Mouse (Mus musculus) heart, embryonic 16.5 days (tissue): ENCODE results near the gene Wwtr1. TPM values are rescaled to one million over a fixed set of nuclear protein-coding genes. Genes with fewer than 3 reads are reported as not detected.

Experiments used
- ATAC-seq: fragments of 200-750 bp; cut with Nextera tagmentation; replicated peaks from 2 replicates; pipeline ENCODE4 v1.8.0; 2017; ENCODE audit warnings: moderate number of reproducible peaks; ENCODE audit not compliant: insufficient read depth, low FRiP score; ENCODE audit errors: extremely low read depth
- H3K27ac ChIP-seq: fragments of 300-500 bp; sonication (generic); 2 replicates; pipeline ENCODE4 v1.5.1; 2014; ENCODE audit warnings: mild to moderate bottlenecking, low read length, control low read depth, moderate library complexity
- H3K27me3 ChIP-seq: fragments of 300-500 bp; sonication (generic); 2 replicates; pipeline ENCODE4 v1.6.1; 2014; ENCODE audit warnings: low read length, mixed read lengths; ENCODE audit not compliant: control insufficient read depth, insufficient read depth
- H3K36me3 ChIP-seq: fragments of 300-500 bp; sonication (generic); 2 replicates; pipeline ENCODE4 v1.6.1; 2014; ENCODE audit not compliant: control insufficient read depth, insufficient read depth
- H3K4me1 ChIP-seq: fragments of 300-500 bp; sonication (generic); 2 replicates; pipeline ENCODE4 v1.6.1; 2014; ENCODE audit warnings: low read length, mixed read lengths; ENCODE audit not compliant: control insufficient read depth, insufficient read depth
- H3K4me2 ChIP-seq: fragments of 300-500 bp; sonication (generic); 2 replicates; pipeline ENCODE4 v1.6.1; 2014; ENCODE audit warnings: low read depth, mild to moderate bottlenecking, control low read depth, low read length
- H3K4me3 ChIP-seq: fragments of 300-500 bp; sonication (generic); 2 replicates; pipeline ENCODE4 v1.5.1; 2014; ENCODE audit warnings: mild to moderate bottlenecking, control low read depth, low read length
- H3K9ac ChIP-seq: fragments of 300-500 bp; sonication (generic); 2 replicates; pipeline ENCODE4 v1.6.1; 2014; ENCODE audit warnings: low read length, control low read depth
- H3K9me3 ChIP-seq: fragments of 300-500 bp; sonication (generic); replicated peaks from 2 replicates; pipeline ENCODE4 v1.6.1; 2016; ENCODE audit warnings: low read length; ENCODE audit not compliant: control insufficient read depth
- WGBS: fragments of 180-500 bp; shearing (Covaris S2); extraction: QIAGEN DNeasy Blood & Tissue Kit; methylation state at CpG from one replicate; pipeline ENCODE4 v1.1.7; 2014; 5-methylcytosine and 5-hydroxymethylcytosine counted together
- polyA plus RNA-seq: library from polyadenylated mRNA; unstranded; fragments of >200 nt; fragmentation: Nextera tagmentation; extraction: Ambion mirVana; gene quantifications from 2 replicates; pipeline ENCODE4 v1.2.1, GENCODE M21; 2015

Wwtr1 gene
- polyA plus RNA-seq, 1 experiment from 2014 or later, result 17.7 TPM

DNA sequence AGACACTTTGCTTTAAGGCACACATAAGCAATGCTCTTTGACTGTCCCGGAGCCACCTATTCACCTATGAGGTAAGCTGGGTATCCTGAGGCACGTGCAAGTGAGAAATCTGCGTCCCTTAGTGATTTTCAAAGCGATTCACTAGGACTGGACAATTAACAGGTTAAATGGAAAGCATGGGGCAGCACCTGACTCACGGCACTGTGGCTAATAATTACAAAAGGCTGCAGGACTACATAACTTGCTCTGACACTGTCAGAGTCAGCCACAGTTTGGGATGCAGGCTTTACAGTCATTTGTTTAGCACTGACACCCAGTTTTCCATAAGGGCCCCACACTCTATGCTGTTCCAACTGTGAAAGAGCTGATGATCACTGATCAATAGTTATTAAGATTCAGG lies 9.1 kb downstream of the Wwtr1 start:
- no peak overlapping the region for H3K9ac ChIP-seq
- no peak overlapping the region for H3K4me2 ChIP-seq
- peaks cover 15% of the 10 kb centered on the region for H3K36me3 ChIP-seq
- H3K27ac ChIP-seq, result no peak overlapping the region
- WGBS, result 82% methylated on average over 5 of the region's 5 CpGs
- H3K4me1 ChIP-seq, result peaks cover 18% of the 10 kb centered on the region
- H3K27me3 ChIP-seq, result no peaks in the 10 kb centered on the region
- H3K4me3 ChIP-seq, result no peak overlapping the region
- ATAC-seq, result no peak
- H3K9me3 ChIP-seq, result no peaks in the 10 kb centered on the region; the same call in 1 of the 2 replicates

DNA sequence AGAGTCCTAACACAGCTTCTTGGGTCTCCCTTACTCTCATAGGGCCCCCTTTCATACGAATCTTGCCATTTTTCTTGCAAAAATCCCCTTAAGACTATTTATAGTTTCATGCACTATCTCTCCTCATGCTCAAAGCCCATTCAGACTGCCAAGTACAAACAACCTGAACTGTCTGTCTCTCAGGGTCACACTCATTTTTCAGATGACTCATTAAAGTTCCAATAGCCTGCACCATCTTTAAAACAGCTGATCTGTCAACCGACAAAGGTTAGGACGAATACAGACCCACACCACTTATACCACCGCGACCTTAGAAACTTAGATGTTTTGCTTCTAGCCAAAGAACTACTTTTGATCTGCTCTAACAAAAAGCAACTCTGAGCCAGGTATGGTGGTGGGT lies 12.1 kb downstream of the Wwtr1 start:
- WGBS, result 44% methylated on average over 5 of the region's 5 CpGs
- Histone ChIP-seq H3K9ac (no peak overlapping the region), H3K9me3 (no peaks in the 10 kb centered on the region), H3K27ac (no peak overlapping the region), H3K4me3 (no peak overlapping the region), H3K4me1 (peaks cover 18% of the 10 kb centered on the region), H3K36me3 (peaks cover 12% of the 10 kb centered on the region; the same call in 1 of the 2 replicates), H3K4me2 (no peak overlapping the region), H3K27me3 (no peaks in the 10 kb centered on the region)
- ATAC-seq, result no peak

DNA sequence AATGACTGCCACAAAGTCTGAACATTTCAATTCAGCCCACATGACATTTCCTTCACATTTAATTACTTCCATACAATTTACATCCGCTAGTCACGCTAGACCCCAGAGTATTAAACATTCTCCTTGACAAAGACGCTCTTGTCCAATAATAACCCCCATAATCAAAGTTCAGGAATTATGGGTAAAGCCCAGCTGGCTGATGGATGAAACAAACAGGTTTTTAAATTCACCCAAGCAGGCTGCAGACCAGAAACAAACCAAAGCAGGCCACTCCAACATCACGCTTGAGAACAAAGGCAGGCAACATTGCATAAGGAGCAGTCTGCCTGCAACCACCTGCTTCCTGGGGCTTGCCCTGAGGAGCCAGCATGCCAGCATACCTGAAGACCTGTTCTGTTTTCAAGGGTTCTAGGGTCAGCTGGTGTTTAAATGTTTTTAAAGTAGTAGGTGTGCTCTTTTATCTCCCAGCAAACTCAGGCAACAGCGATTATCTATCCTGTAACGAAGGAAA lies 12.7 kb downstream of the Wwtr1 start:
- Histone ChIP-seq H3K4me2 (no peak overlapping the region), H3K9me3 (no peaks in the 10 kb centered on the region), H3K4me3 (no peak overlapping the region), H3K4me1 (peaks cover 18% of the 10 kb centered on the region), H3K27me3 (no peaks in the 10 kb centered on the region), H3K27ac (0 out of 2 replicates have a peak overlapping the region, but pooled peaks have one; percentile 19), H3K9ac (no peak overlapping the region), H3K36me3 (peaks cover 8% of the 10 kb centered on the region; the same call in 1 of the 2 replicates)
- 80% methylated on average over 6 of the region's 6 CpGs for WGBS
- no peak for ATAC-seq

DNA sequence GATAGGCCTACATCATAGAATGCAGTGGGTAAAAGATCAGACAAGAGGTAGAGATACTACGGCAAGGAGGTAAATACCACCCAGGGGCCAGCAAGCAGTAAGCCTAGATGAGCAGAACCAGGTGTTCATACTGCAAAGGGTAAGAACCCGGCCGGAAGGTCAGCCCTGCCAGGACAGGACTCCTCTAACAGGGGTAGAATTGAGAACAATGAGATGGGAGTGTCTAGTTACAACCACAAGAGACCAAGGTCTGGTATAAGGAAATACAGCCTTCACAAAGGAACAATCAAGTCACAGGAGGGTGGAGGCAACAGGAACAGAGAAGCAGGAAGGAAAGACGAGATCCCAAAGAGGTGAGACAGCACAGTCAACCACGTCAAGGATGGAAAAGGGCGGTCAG lies 16.9 kb downstream of the Wwtr1 start:
- Histone ChIP-seq H3K4me2 (no peak overlapping the region), H3K36me3 (peaks cover 8% of the 10 kb centered on the region; the same call in 1 of the 2 replicates), H3K27ac (no peak overlapping the region), H3K9me3 (no peaks in the 10 kb centered on the region), H3K4me1 (peaks cover 8% of the 10 kb centered on the region), H3K9ac (no peak overlapping the region), H3K4me3 (no peak overlapping the region), H3K27me3 (no peaks in the 10 kb centered on the region)
- 82% methylated on average over 6 of the region's 6 CpGs for WGBS
- no peak for ATAC-seq

DNA sequence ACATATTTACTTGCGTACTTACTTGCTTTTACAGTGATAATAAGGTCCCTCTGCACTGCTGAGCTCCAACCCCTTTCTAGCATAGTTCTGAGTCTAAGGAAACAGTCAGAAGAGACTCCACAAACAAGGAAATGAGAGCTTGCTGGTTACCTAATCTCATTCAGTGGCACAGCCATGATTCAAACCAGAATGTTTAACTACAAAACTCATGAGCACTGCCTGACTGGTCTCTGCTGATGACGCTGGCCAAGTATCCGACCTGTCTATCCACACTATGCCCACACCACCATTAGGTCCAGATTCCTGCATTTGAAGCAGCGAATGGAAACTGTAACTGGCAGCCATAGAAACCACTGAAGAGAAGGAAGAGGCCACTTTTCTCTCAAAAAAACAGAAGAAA lies 18.3 kb downstream of the Wwtr1 start:
- Histone ChIP-seq H3K4me2 (no peak overlapping the region), H3K4me3 (no peak overlapping the region)
- WGBS, result 79% methylated on average over 4 of the region's 4 CpGs

DNA sequence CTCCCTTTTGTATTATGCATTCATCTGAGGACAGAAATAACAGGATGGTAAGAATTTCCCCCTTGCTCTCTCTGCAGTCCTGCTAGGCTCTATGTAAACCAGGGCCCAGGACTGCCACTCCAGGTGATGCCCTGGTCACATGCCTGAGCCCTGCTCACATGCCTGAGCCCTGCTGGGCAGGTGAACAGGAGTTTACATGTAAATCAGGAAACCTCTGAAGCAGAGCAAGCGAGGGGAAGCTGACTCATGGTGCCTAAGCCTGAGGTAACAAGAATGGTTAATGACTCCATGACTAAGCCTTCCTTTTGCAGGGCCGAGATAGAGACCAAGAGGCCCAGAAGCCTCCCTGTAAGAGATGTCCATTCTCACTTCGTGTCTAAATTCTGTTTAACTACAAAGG lies 20.1 kb downstream of the Wwtr1 start:
- ATAC-seq, result no peak
- 57% methylated on average over 3 of the region's 3 CpGs for WGBS
- no peak overlapping the region for H3K4me2 ChIP-seq

More for the DNA sequence above, 18.3 kb downstream of the Wwtr1 start:
- Histone ChIP-seq H3K9ac (no peak overlapping the region), H3K9me3 (no peaks in the 10 kb centered on the region), H3K27ac (no peak overlapping the region), H3K36me3 (peaks cover 8% of the 10 kb centered on the region; the same call in 1 of the 2 replicates), H3K4me1 (peaks cover 4% of the 10 kb centered on the region), H3K27me3 (no peaks in the 10 kb centered on the region)
- ATAC-seq, result no peak

DNA sequence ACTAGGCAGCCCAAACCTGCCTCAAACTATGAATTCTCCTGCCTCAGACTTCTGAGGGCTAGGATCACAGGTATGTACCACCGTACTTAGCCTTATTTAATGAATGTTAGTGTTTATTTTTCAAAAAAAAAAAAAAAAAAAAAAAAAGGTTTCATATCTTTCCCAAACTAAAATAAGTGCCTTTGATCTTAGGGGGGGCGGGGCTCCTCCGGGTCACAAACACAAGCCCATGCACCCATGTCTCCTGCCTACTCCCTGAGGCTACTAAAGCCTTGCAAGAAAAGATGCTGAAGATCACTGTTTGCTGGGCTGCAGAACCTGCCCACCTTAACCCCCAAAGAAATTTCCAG lies 20.8 kb downstream of the Wwtr1 start:
- peaks cover 4% of the 10 kb centered on the region; the same call in 1 of the 2 replicates for H3K36me3 ChIP-seq
- ATAC-seq, result no peak
- WGBS, result 87% methylated on average over 3 of the region's 3 CpGs
- H3K4me3 ChIP-seq, result no peak overlapping the region
- no peaks in the 10 kb centered on the region for H3K9me3 ChIP-seq
- no peak overlapping the region for H3K9ac ChIP-seq
- no peak overlapping the region for H3K4me2 ChIP-seq
- no peak overlapping the region for H3K27ac ChIP-seq
- H3K27me3 ChIP-seq, result no peaks in the 10 kb centered on the region
- H3K4me1 ChIP-seq, result peaks cover 4% of the 10 kb centered on the region

More for the DNA sequence above, 20.1 kb downstream of the Wwtr1 start:
- Histone ChIP-seq H3K4me1 (peaks cover 4% of the 10 kb centered on the region), H3K36me3 (peaks cover 6% of the 10 kb centered on the region; the same call in 1 of the 2 replicates), H3K4me3 (no peak overlapping the region), H3K27ac (no peak overlapping the region; the same call in 1 of the 2 replicates), H3K9me3 (no peaks in the 10 kb centered on the region), H3K9ac (no peak overlapping the region), H3K27me3 (no peaks in the 10 kb centered on the region)

DNA sequence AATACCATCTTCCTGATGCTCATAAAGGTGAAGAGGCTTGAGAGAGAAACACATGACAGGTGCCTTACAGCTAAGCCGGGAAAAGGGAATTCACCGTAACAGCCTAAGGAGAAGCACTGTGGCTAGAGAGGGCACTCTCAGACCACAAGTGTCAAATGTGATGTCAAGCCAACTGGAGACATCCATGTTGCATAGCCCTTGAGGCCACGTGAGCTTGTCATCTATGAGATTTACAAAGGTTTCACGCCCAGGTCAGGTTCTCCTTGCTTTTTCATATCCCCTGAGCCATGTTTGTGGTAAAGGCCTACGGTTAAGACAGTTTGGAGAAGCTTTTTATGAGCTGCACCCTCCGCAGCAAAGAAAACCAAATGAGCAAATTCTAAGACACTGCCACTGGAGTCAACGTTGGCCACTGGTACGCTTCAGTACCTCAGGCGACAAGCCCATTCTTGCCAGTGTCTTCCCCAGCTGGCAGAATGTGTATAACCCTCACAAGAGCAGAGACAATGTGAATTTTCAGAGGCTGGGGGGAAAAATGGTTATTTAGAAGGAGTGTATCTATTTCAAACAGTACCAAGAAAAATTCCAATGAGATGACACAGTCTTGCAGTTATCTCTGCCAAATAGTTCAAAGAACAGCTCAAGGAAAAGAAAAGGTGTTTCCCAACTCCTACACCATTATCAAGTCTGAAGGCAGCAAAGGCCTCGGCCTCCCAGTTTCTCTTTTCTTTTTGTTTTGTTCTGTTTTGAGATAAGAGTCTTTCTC lies 21.4 kb downstream of the Wwtr1 start:
- no peak overlapping the region for H3K9ac ChIP-seq
- H3K27ac ChIP-seq, result no peak overlapping the region
- no peak overlapping the region for H3K4me2 ChIP-seq
- peaks cover 4% of the 10 kb centered on the region for H3K4me1 ChIP-seq
- ATAC-seq, result no peak
- H3K36me3 ChIP-seq, result peaks cover 2% of the 10 kb centered on the region; the same call in 1 of the 2 replicates
- no peaks in the 10 kb centered on the region for H3K9me3 ChIP-seq
- WGBS, result 80% methylated on average over 10 of the region's 10 CpGs
- no peaks in the 10 kb centered on the region for H3K27me3 ChIP-seq
- no peak overlapping the region for H3K4me3 ChIP-seq

DNA sequence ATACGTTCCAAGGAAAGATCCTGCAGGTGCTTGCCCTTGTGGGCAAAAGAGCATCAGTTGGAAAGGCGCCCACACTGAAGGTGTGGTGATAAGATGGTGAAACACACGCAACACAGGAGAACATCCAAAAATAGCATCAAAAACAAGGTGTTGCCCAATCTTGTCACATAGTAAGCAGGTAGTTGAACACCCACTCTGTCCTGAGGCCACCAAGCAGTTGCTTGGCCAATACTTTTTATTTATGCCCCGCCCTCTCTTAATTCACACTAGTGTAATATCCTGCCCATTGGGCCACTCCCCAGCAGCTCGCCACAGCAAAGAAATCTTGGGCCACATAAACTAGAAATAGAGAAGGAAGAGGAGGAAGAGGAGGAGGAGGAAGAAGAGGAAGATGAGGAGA lies 22.6 kb downstream of the Wwtr1 start:
- 79% methylated on average over 5 of the region's 5 CpGs for WGBS
- Histone ChIP-seq H3K27me3 (no peaks in the 10 kb centered on the region), H3K9ac (no peak overlapping the region), H3K4me3 (no peak overlapping the region), H3K36me3 (no peaks in the 10 kb centered on the region), H3K27ac (no peak overlapping the region), H3K9me3 (no peaks in the 10 kb centered on the region), H3K4me1 (peaks cover 4% of the 10 kb centered on the region), H3K4me2 (no peak overlapping the region)
- ATAC-seq, result no peak
